Mouse (Mus musculus): ENCODE results near the gene Ak9. TPM values are rescaled to one million over a fixed set of nuclear protein-coding genes. Genes with fewer than 3 reads are reported as not detected.
A peak's percentile ranks its signal among the peaks of the same experiment; 100 is the strongest.

Ak9 gene
- polyA plus RNA-seq, 1 experiment, result not detected

GRCm38 (mm10) chr10:41450137-41450670 lies 146.4 kb downstream of the Ak9 start, which contains the start of gene Zbtb24:
Gene Zbtb24 (plus strand): TSS chr10:41450383.
- Histone ChIP-seq H3K79me2 (ENCODE audit: control insufficient read depth, insufficient read depth) (peaks cover 21% of the 10 kb centered on the region), H3K79me3 (ENCODE audit: low read depth) (peaks cover 8% of the 10 kb centered on the region), H3K4me3 (ENCODE audit: insufficient read depth, poor library complexity, severe bottlenecking) (peak within 1 kb of the TSS; percentile 82), H3K36me3 (ENCODE audit: control insufficient read depth, insufficient read depth) (peaks cover 2% of the 10 kb centered on the region), H3ac (ENCODE audit: control insufficient read depth, insufficient read length, low read depth) (peak within 1 kb of the TSS; percentile 99), H3K27me3 (ENCODE audit: control insufficient read depth, insufficient read depth, insufficient read length) (peaks cover 6% of the 10 kb centered on the region)
- peak; percentile 99 for TF ChIP-seq USF1 (IDR thresholded peaks at IDR 0.05; ENCODE audit: low read depth)
- peak; percentile 61 for TF ChIP-seq MAX (IDR thresholded peaks at IDR 0.05)
- no peak for TF ChIP-seq CTCF (IDR thresholded peaks at IDR 0.05; ENCODE audit: control insufficient read depth, insufficient read depth, insufficient read length)

GRCm38 (mm10) chr10:41450780-41451522 lies 147.2 kb downstream of the Ak9 start:
- Histone ChIP-seq H3K4me3 (ENCODE audit: insufficient read depth, poor library complexity, severe bottlenecking) (peak overlapping the region; percentile 82), H3K36me3 (ENCODE audit: control insufficient read depth, insufficient read depth) (peaks cover 10% of the 10 kb centered on the region), H3K79me2 (ENCODE audit: control insufficient read depth, insufficient read depth) (peaks cover 21% of the 10 kb centered on the region), H3K79me3 (ENCODE audit: low read depth) (peaks cover 8% of the 10 kb centered on the region), H3ac (ENCODE audit: control insufficient read depth, insufficient read length, low read depth) (peak overlapping the region; percentile 99), H3K27me3 (ENCODE audit: control insufficient read depth, insufficient read depth, insufficient read length) (peaks cover 6% of the 10 kb centered on the region)
- TF ChIP-seq CEBPB (IDR thresholded peaks at IDR 0.05; ENCODE audit: low read depth), result no peak

GRCm38 (mm10) chr10:41451656-41452055 lies 147.9 kb downstream of the Ak9 start:
- H3K79me3 ChIP-seq (ENCODE audit: low read depth), result peaks cover 8% of the 10 kb centered on the region
- no peak for TF ChIP-seq MYOG (IDR thresholded peaks at IDR 0.05; ENCODE audit: control insufficient read depth, extremely low read depth, insufficient read length)
- no peak for TF ChIP-seq MYOD1 (IDR thresholded peaks at IDR 0.05; ENCODE audit: control insufficient read depth, insufficient read length, low read depth)
- no peak for TF ChIP-seq FOSL1 (IDR thresholded peaks at IDR 0.05; ENCODE audit: insufficient read depth, low read length, poor library complexity, severe bottlenecking)
- TF ChIP-seq USF1 (IDR thresholded peaks at IDR 0.05; ENCODE audit: low read depth), result no peak
- TF ChIP-seq CTCF (IDR thresholded peaks at IDR 0.05; ENCODE audit: control insufficient read depth, insufficient read depth, insufficient read length), result no peak
- no peak for TF ChIP-seq MAX (IDR thresholded peaks at IDR 0.05)
- TF ChIP-seq CEBPB (IDR thresholded peaks at IDR 0.05; ENCODE audit: low read depth), result no peak

GRCm38 (mm10) chr10:41452791-41453190 lies 149.0 kb downstream of the Ak9 start:
- H3K79me2 ChIP-seq (ENCODE audit: control insufficient read depth, insufficient read depth), result peaks cover 21% of the 10 kb centered on the region
- H3K79me3 ChIP-seq (ENCODE audit: low read depth), result peaks cover 8% of the 10 kb centered on the region
- H3K27me3 ChIP-seq (ENCODE audit: control insufficient read depth, insufficient read depth, insufficient read length), result no peaks in the 10 kb centered on the region
- no peak for TF ChIP-seq CEBPB (IDR thresholded peaks at IDR 0.05; ENCODE audit: low read depth)
- TF ChIP-seq MAX (IDR thresholded peaks at IDR 0.05), result no peak
- TF ChIP-seq FOSL1 (IDR thresholded peaks at IDR 0.05; ENCODE audit: insufficient read depth, low read length, poor library complexity, severe bottlenecking), result no peak
- no peak for TF ChIP-seq USF1 (IDR thresholded peaks at IDR 0.05; ENCODE audit: low read depth)
- no peak for TF ChIP-seq MYOG (IDR thresholded peaks at IDR 0.05; ENCODE audit: control insufficient read depth, extremely low read depth, insufficient read length)
- no peak for TF ChIP-seq MYOD1 (IDR thresholded peaks at IDR 0.05; ENCODE audit: control insufficient read depth, insufficient read length, low read depth)
- TF ChIP-seq CTCF (IDR thresholded peaks at IDR 0.05; ENCODE audit: control insufficient read depth, insufficient read depth, insufficient read length), result no peak
- no peak overlapping the region for H3K4me3 ChIP-seq (ENCODE audit: insufficient read depth, poor library complexity, severe bottlenecking)
- H3ac ChIP-seq (ENCODE audit: control insufficient read depth, insufficient read length, low read depth), result no peak overlapping the region
- peaks cover 24% of the 10 kb centered on the region for H3K36me3 ChIP-seq (ENCODE audit: control insufficient read depth, insufficient read depth)

More at GRCm38 (mm10) chr10:41451656-41452055, 147.9 kb downstream of the Ak9 start:
- peaks cover 17% of the 10 kb centered on the region for H3K36me3 ChIP-seq (ENCODE audit: control insufficient read depth, insufficient read depth)
- no peak overlapping the region for H3K4me3 ChIP-seq (ENCODE audit: insufficient read depth, poor library complexity, severe bottlenecking)
- H3K27me3 ChIP-seq (ENCODE audit: control insufficient read depth, insufficient read depth, insufficient read length), result no peaks in the 10 kb centered on the region
- H3K79me2 ChIP-seq (ENCODE audit: control insufficient read depth, insufficient read depth), result peaks cover 21% of the 10 kb centered on the region
- no peak overlapping the region for H3ac ChIP-seq (ENCODE audit: control insufficient read depth, insufficient read length, low read depth)

- H3K79me3 ChIP-seq (ENCODE audit: low read depth), result no peaks in the 10 kb centered on the region
- H3K27me3 ChIP-seq (ENCODE audit: control insufficient read depth, insufficient read depth, insufficient read length), result no peaks in the 10 kb centered on the region
- peaks cover 55% of the 10 kb centered on the region for H3K36me3 ChIP-seq (ENCODE audit: control insufficient read depth, insufficient read depth)
- no peak overlapping the region for H3K4me3 ChIP-seq (ENCODE audit: insufficient read depth, poor library complexity, severe bottlenecking)
- no peak overlapping the region for H3ac ChIP-seq (ENCODE audit: control insufficient read depth, insufficient read length, low read depth)
- H3K79me2 ChIP-seq (ENCODE audit: control insufficient read depth, insufficient read depth), result no peaks in the 10 kb centered on the region
- TF ChIP-seq MYOG (IDR thresholded peaks at IDR 0.05; ENCODE audit: control insufficient read depth, extremely low read depth, insufficient read length), result no peak
- no peak for TF ChIP-seq MAX (IDR thresholded peaks at IDR 0.05)
- TF ChIP-seq CEBPB (IDR thresholded peaks at IDR 0.05; ENCODE audit: low read depth), result no peak
- no peak for TF ChIP-seq USF1 (IDR thresholded peaks at IDR 0.05; ENCODE audit: low read depth)
- TF ChIP-seq FOSL1 (IDR thresholded peaks at IDR 0.05; ENCODE audit: insufficient read depth, low read length, poor library complexity, severe bottlenecking), result no peak
- TF ChIP-seq CTCF (IDR thresholded peaks at IDR 0.05; ENCODE audit: control insufficient read depth, insufficient read depth, insufficient read length), result no peak
These were observed 156.2 kb downstream of the Ak9 start for GRCm38 (mm10) chr10:41459990-41460389.

GRCm38 (mm10) chr10:41460501-41460900 lies 156.7 kb downstream of the Ak9 start:
- Histone ChIP-seq H3ac (ENCODE audit: control insufficient read depth, insufficient read length, low read depth) (no peak overlapping the region), H3K4me3 (ENCODE audit: insufficient read depth, poor library complexity, severe bottlenecking) (no peak overlapping the region), H3K79me3 (ENCODE audit: low read depth) (no peaks in the 10 kb centered on the region), H3K27me3 (ENCODE audit: control insufficient read depth, insufficient read depth, insufficient read length) (no peaks in the 10 kb centered on the region), H3K79me2 (ENCODE audit: control insufficient read depth, insufficient read depth) (no peaks in the 10 kb centered on the region), H3K36me3 (ENCODE audit: control insufficient read depth, insufficient read depth) (peaks cover 53% of the 10 kb centered on the region)
- TF ChIP-seq MYOG (IDR thresholded peaks at IDR 0.05; ENCODE audit: control insufficient read depth, extremely low read depth, insufficient read length) (no peak), MYOD1 (IDR thresholded peaks at IDR 0.05; ENCODE audit: control insufficient read depth, insufficient read length, low read depth) (no peak), MAX (IDR thresholded peaks at IDR 0.05) (no peak), CTCF (IDR thresholded peaks at IDR 0.05; ENCODE audit: control insufficient read depth, insufficient read depth, insufficient read length) (no peak)

All from C2C12 (cell line).